In the genomic region with DNA sequence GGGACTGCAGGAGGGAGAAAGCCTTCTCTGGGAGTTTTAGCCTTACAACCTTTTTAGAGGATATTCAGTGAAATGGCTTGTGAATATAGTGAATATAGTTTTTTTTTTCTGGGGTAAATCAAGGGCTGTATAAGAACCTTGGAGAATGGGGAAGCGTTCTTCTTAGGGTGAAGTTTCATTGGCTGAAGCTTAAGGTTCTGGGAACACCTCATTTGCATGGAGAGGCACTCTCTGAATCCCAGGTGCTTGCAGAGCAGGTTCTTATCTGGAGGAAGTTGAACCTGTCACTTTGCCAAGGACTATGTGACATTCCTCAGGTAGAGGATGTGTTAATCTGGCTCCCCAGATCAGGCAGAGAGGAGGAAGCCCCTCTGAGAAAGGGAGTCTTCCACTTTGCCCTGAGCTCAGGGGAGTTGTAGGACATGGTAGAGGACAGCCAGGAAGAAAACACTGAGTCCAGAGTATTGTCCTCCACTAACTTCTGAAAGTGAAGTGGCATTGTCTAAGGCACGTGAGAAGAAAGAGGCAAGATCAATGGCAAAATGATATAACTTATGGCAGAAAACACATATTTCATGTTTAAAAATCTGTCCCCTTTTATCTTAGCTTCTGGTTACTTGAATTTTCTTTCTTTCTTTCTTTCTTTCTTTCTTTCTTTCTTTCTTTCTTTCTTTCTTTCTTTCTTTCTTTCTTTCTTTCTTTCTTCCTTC, we compare ENCODE assay signal across 22 mouse cellular contexts.
"Had no signal": no experiment of that assay in that cellular context is flagged by ENCODE, and none has a peak within 500 bp of the region (broad histone marks: within the 10 kb centered on the region; RNA-seq: fewer than 3 reads in every experiment).

No protein-coding gene starts in this region.

- H3K9ac ChIP-seq: heart, embryonic 13.5 days; heart, embryonic 15.5 days; hindbrain, embryonic 13.5 days; hindbrain, embryonic 15.5 days; intestine, embryonic 15.5 days; limb, embryonic 13.5 days; limb, embryonic 15.5 days; liver, embryonic 12.5 days had no signal

- H3K27me3 ChIP-seq: heart, embryonic 13.5 days; heart, embryonic 15.5 days; hindbrain, embryonic 13.5 days; hindbrain, embryonic 15.5 days; intestine, embryonic 15.5 days; limb, embryonic 13.5 days; limb, embryonic 15.5 days; liver, embryonic 12.5 days had no signal

- DNase-seq: gastrocnemius, postnatal 14 days; gastrocnemius, postnatal 36 days; heart, adult 11 months; heart, adult 2 months; heart, postnatal 14 days; heart, postnatal 36 days; kidney, adult 18-20 months; kidney, adult 8-10 months; kidney, postnatal 10 days; kidney, postnatal 25 days; kidney, postnatal 4 days had no signal

- H3K36me3 ChIP-seq: heart, embryonic 13.5 days; heart, embryonic 15.5 days; hindbrain, embryonic 13.5 days; hindbrain, embryonic 15.5 days; intestine, embryonic 15.5 days; limb, embryonic 13.5 days; limb, embryonic 15.5 days; liver, embryonic 12.5 days had no signal

- H3K27ac ChIP-seq: heart, adult 2 months; heart, embryonic 13.5 days; heart, embryonic 15.5 days; hindbrain, embryonic 13.5 days; hindbrain, embryonic 15.5 days; hindbrain, postnatal 0 days; intestine, embryonic 15.5 days; layer of hippocampus, adult 2 months; left cerebral cortex, adult 2 months; limb, embryonic 13.5 days; limb, embryonic 15.5 days; liver, embryonic 12.5 days had no signal

- H3K4me3 ChIP-seq: heart, adult 2 months; heart, embryonic 13.5 days; heart, embryonic 15.5 days; hindbrain, embryonic 13.5 days; hindbrain, embryonic 15.5 days; intestine, embryonic 15.5 days; layer of hippocampus, adult 2 months; left cerebral cortex, adult 2 months; limb, embryonic 13.5 days; limb, embryonic 15.5 days; liver, embryonic 12.5 days had no signal

- H3K4me1 ChIP-seq: heart, embryonic 15.5 days; hindbrain, embryonic 13.5 days; hindbrain, embryonic 15.5 days; intestine, embryonic 15.5 days; limb, embryonic 15.5 days; liver, embryonic 12.5 days had no signal

- H3K9me3 ChIP-seq: heart, embryonic 13.5 days; heart, embryonic 15.5 days; hindbrain, embryonic 13.5 days; hindbrain, embryonic 15.5 days; intestine, embryonic 15.5 days; limb, embryonic 13.5 days; limb, embryonic 15.5 days; liver, embryonic 12.5 days had no signal
